Mouse (Mus musculus) kidney, adult 11 months (tissue): ENCODE results near the gene Lrrc37a.
A peak's percentile ranks its signal among the peaks of the same experiment; 100 is the strongest.
"Not testable (repeated sequence)": the region's sequence is repeated elsewhere in the genome, so short reads cannot be mapped to it uniquely, and the experiment has no call there.

Source experiments
- DNase-seq: peaks from one replicate; pipeline ENCODE4 v3.0.0; 2022

The Lrrc37a gene

DNA sequence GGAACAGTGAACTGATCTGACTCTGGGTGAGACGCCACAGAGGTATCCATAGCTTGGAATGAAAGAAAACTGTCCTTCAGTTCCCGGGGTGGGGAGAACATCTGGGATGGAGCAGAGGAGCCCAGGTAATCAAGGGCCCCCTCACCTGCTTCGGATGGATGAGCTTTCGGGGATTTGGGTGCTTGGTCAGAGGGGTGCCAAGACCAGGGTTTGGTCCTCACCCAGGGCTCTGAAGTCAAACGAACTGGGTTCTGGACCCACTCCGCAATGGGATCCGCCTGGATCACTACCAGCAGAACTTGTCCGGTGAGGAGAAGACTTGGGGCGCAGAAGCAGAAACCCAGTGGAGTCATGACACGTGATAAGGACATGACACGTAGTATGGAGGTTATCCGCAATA is at the start of gene Lrrc37a:
Lrrc37a (minus strand) TSS at position 101 of the 400 bp plus-strand sequence.
- DNase-seq: no peak

DNA sequence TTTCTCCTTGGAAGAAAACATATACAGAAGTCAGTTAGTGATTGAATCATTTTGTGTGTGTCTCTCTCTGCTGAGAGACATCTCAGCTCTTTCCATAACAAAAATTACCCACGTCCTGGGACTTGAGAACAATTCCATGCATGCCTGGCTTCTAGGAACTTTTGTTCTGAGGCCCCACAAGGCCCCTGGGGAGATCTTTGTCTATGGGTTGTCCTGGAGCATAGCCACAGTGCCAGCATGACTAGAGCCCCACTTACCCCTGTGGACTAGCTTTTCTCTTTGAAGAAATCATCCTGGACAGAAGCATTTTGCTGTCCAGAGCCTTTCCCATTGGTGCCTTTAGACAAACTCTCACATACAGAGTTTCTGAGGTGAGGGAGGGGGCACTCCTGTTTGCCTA is 30.6 kb upstream of the Lrrc37a start:
- DNase-seq: not testable (repeated sequence)

DNA sequence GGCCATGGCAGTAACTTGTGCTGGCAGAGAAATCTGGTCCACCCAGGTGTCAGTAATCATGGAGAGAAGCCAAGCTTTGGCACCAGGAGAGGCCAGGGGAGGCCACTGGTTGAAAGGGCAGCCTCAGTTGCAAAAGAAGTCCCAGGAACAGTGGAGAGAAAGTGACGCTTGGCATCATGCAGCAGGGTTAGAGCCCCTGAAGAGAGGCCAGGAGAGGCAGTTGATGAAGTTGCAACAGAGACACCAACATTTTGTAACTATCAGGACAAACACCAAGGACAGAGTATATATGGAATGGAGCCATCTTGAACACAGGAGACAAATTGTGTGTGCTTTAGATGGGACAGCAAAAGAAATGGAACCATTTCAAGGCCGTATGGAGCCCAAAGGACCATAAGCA is 7.7 kb upstream of the Lrrc37a start:
- DNase-seq: no peak

DNA sequence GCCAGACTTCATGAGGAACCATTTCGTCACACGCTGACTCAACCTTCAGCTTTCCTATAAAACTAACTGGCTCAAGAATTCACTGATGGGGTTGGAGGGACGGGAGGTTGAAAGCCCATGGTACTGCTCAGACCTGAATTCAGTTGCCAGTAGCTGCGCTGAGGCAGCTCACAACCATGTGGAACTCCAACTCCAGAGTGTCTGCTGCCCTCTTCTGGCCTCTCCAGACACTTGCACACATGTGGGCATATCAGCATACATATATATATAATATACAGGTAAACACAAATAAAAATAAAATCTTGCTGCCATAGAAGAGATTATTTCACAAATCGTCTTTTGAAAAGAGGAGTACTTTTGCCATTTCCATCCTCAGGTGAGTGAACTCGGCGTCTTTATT is 40.0 kb downstream of the Lrrc37a start:
- DNase-seq: peak; percentile 6

DNA sequence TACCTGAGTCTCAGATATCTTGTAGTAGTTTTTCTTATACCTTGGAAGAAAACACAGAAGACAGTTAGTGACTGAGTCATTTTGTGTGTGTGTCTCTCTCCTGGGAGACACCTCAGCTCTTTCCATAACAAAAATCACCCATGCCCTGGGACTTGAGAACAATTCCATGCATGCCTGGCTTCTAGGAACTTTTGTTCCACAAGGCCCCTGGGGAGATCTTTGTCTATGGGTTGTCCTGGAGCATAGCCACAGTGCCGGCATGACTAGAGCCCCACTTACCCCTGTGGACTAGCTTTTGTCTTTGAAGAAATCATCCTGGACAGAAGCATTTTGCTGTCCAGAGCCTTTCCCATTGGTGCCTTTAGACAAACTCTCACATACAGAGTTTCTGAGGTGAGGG is 53.3 kb downstream of the Lrrc37a start:
- not testable (repeated sequence) for DNase-seq

DNA sequence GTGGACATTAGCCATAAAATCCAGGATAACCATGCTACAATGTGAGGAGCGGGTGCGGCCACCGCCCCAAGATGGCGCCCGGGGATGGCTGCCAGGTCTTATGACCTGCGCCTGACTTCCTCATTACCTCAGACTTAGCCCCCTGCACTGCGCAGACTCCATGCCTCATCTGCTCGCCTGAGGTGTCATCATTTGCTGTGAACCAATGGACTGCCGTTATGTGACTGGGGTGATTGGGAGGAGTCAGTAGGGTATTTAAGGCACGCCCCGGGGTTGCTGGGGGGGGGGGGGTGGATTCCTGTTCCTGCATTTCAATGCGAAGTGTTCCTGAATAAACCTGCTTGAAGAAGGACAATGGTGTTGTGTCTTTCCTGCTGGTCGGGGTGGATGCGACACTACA is 54.7 kb downstream of the Lrrc37a start:
- not testable (repeated sequence) for DNase-seq

DNA sequence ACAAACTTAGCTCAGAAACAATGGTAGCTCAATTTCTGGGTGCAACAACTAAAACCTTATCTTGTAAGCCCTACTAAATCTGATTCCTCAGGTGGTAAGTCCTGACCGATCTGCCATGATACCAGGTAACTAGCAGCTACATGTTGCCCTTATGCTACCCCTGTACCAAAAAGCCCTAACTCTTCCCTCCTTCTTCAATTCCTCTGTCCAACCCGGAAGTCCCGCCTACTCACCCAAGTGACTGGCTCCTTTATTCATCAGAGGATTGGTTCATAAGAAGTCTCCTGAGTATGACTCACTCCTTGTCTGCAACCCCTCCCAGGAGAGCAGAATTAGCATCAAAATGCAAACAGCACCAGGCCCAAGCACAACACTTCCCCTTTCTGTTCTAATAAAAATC is 60.7 kb downstream of the Lrrc37a start:
- DNase-seq: no peak

DNA sequence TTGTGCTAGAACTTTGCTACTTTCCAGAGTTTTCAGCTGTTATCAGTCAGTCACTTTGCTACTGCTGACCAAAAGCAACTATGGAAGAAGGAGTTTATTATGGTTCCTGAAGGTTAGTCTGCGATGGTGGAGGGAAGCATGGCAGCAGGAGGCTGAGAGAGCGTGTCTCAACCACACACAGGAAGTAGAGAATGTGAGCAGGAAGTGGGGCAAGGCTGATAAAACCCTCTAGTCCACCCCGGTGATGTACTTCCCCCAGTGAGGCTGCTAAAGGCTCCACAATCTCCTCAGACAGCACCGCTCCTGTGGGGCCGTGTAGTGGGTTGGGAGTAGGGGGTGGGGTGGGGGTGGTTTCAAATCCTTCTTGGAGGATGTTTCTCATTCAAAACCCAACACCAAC is 68.1 kb downstream of the Lrrc37a start:
- no peak for DNase-seq

DNA sequence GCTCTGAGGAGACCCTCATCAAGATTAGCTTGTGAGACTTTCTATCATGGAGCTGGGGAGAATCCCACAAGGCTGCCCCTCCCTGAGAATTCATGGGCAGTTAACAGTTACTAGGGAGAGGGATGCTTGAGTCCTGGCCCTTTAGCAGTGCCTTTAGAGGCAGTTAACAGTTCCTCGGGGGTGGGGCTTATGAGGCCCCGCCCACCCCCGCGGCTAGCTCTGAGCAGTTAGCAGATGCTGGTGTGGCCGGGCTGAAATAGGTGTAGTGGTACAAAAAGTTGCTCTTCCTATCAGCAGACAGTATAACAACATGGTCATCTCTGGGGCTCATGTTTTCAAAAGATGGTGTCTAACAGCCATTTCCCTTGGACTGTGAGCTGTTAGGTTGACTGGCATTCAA is 79.4 kb downstream of the Lrrc37a start:
- no peak for DNase-seq

DNA sequence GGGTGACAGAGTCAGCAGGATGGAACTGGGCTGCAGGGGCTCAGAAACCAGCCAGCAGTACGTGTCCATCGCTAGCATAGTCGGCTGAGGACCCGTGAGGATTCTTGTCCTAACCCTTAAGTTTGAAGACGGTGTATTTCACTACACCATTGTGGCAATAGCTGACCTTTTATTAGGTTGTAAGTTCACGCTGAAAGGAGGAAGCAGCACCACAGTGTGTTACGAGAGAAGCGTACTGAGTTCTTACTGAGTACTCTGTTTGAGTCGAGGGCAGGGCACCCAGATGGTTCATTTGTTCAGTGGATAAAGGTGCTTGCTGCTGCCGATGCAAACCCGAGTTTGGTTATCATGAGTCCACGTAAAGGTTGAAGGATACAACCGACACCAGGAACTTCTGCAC is 84.7 kb downstream of the Lrrc37a start:
- DNase-seq: no peak

DNA sequence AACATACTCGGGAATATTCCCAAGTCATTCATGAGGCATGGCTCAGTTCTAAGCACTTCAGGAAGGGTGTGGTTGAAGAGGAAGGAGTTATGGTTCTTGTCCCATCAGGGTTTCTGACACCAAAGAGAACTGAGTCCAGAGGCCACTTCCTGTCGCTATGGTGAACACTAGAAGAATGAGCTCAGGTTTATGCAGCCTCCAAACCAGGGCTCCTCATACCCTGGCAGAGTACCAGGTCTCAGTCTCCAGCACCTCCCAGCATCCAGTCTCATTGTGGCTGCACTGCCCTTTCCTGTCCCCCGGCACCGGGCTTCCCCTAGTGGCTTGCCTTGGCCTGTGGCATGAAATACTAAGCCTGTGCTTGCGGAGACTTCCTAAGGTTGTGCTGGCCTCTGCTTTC is 85.2 kb downstream of the Lrrc37a start:
- DNase-seq: peak; percentile 36

DNA sequence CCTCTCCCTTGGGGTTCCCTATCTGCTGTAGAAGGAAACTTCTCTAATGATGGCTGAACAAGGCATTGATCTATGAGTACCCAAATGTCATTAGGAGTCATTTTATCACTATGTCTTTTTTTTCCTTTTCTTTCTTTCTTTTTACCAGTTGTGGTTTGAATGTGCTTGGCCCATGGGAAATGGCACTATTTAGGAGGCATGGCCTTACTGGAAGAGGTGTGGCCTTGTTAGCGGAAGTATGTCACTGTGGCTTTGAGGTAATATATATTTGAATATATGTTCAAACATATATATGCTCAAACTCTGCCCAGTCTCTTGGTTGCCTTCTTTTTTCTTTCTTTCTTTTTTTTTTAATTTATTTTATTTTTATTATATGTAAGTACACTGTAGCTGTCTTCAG is 90.9 kb downstream of the Lrrc37a start:
- DNase-seq: no peak

DNA sequence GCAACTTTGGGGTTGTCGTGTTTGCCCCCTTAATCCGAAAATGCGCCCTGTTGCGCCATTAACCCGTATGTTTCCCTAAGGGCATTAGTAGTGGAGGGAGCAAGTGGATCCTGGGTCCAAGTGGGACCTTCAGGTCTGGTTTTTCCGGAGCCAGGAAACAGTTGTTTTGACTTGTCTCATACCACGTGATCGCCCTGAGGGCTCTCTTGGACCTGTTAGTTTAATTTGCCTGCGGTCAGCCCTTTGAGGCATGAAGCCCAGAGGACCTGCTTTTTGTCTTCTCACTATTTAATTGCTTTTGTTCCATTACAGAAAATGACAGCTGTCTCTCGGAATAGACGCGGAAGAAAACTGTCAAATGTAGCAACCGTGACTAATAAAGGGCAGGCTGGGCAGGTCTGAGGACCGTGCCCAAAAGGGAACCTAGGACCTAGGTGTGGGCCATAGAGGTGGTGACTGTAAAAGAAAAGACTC is 91.4 kb downstream of the Lrrc37a start:
- no peak for DNase-seq

DNA sequence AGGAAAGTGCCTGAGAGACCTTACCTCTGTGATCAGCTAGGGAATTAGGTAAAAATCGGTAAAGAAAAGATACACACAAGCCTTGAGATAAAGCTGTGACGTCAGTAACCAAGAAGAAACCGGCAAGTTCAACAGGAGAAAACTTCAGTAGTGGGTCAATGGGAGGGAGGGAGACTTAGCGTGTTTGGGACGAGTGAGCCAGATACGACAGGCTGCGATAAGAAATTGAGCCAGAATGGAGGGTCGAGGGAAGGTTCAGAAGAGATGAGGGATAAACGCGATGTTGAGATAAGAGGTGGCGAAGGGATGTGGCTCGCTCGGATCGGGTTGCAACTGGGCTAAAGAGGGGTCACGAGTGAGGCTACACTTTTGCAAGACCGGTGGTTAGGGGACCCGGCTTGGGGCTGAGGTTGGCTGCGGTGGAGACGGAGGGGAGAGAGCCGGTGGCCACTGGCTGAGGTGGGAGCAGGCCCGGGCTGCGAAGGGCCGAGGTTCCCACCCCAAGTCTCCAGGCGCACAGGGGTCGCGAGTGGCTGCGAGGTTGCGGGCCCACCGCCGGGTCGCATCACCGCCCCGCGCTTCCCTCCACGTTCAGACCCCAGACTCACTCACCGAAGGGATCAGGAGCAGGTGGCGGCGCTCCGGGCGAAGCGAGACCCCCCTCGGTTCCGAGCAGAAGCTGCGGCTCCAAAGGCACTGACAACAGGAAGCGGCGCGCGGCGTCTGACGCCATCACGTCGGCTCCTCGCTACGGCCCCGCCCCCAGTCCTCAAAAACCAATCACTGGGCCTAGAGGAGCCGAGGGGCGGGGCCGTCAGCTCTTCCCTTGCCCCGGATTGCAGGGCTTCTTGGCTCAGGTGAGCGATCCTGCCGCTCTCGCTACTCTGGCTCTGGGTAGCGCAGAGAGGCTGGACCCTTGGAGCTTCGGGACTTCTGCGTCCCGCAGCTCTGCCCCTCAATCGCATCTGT is 92.1 kb downstream of the Lrrc37a start, which contains the start of gene Plekhm1:
Plekhm1 (minus strand) TSS at position 707 of the 969 bp plus-strand sequence.
- DNase-seq: peak; percentile 95

DNA sequence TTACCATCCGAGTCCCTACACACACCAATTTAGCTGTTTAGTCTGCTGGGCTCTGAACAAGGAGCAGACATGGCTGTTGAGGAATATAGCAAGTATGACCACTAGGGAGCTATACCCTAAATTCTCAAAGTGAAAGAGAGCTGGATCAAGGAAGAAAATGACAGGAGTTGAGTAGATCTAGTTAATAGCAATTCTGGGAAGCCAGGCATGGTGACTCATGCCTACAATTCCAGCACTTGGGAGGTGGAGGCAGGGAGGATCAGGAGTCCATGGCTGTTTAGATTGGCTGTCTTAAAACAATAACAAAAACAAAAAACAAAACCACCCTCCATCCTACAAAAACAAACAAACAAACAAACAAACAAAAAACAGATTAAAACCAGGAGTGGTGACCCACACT is 93.1 kb downstream of the Lrrc37a start:
- DNase-seq: no peak

DNA sequence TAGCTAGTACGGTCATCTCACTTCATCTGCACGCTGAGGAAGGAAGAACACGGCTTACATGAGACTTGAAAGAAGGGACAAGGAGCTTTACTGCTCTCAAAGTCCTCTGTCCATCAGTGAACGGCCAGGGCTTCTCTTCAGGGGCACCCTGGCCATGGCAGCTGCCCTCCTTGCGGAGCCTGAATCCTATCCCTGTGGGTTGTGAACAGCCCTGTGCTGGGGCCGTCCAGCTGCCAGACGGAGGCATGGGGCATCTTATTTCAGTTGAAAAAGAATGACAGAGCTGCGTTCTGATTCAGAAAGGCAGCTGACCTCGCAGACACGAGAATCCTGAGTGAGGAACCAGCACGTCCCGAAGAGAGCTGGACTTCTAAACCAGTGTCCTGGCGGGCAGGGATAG is 95.5 kb downstream of the Lrrc37a start:
- no peak for DNase-seq

DNA sequence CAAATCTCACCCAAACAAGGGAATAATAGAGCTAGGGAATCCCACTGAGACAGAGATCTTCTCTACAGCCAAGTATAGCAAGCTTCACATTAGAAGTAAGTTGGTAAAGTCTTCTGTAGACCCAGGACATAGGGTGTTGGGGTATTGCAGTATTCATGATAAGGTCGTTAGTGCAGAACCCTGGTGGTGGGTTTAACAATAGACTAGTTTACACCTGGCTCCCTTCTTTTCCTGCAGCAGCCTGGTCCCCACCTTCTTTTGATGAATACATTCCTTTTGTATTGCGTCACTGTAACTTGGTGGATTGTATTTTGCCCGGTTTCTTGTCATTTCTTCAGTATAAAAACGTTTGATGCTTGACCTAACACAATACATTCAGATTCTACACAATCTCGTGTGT is 97.3 kb downstream of the Lrrc37a start:
- DNase-seq: not testable (repeated sequence)

DNA sequence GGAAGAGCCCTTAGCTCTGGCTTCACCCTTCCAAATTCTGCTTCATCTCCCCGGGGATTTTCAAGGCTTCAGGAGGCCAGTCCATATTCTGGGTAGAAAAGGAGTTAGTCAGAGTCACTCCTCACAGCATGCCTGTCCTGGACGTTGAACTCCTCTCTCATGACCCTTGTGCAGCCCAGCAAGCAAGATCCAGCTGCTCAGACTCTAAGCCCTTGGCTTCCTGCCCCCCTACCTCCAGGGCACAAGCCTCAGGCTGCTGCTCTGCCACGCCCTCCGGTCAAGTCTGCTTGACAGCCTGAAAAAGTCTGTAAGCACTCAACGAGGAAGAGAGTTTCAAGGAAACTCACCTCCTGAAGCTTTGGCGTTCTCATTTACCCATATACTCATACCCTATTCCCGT is 97.8 kb downstream of the Lrrc37a start:
- peak; percentile 91 for DNase-seq

DNA sequence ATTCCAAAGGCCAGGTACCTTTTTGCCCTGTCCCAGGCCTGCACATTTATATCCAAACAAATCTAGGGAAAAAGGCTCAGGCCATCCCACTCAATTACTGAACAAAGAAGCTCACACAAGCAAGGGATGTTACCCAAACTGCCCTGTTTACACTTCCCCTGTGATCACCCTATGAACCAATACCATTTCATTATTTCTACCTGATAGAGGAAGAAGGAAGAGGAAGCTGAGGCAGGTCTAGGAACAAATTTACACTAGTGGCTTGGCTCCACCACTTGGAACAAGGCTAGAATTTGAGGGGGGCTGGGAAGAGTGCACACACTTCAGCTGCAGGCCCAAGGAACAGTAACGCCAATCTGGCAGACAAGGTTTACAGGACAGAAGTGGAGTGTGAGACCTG is 98.6 kb downstream of the Lrrc37a start:
- DNase-seq: no peak

DNA sequence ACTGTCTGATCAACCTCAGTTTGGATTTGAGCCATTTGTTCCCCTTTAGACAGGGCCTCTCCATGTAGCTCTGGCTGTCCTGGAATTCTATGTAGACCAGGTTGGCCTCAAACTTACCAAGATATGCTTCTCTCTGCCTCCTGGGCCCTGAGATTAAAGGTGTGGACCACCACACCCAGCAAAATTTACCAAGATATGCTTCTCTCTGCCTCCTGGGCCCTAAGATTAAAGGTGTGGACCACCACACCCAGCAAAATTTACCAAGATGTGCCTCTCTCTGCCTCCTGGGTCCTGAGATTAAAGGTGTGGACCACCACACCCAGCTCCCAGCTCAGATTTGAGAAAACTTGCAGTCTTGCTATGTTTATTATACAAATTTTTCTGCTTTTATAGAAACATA is 99.8 kb downstream of the Lrrc37a start:
- DNase-seq: no peak

DNA sequence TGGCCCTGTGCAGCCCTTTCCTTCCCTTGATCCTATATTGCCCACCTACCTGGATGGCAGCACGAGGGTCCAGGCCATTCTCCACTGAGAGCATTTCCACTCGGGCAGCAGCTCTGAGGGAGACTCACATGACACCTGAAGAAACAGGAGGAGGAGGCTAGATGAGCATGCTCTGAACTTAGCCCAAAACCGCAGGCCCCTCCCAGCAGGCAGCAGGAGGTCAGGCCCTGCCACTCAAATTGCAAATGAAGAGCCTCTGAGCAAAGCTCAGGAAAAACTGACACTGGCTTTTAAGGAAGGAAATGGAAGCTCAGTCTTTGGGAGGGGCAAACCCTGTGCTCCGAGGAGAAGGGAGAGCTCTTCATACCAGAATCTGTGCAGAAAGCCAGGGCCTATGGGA is 100.6 kb downstream of the Lrrc37a start:
- DNase-seq: peak; percentile 79

DNA sequence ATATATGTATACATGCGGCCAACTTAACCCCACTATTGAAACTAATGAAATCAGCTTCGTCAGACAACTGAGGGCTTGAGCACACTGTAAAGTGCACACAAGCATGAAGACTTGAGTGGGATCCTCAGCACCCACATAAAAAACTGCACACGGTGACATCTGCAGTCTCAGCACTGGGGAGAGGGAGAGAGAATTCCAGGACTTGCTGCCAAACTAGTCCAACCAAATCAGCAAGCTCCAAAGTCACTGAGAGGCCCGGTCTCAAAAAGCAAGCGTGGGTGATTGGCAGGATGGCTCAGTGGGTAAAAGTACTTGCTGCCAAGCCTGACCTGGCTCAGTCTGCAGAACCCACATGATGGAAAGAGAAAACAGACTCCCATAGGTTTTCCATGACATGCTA is 101.7 kb downstream of the Lrrc37a start:
- DNase-seq: no peak

DNA sequence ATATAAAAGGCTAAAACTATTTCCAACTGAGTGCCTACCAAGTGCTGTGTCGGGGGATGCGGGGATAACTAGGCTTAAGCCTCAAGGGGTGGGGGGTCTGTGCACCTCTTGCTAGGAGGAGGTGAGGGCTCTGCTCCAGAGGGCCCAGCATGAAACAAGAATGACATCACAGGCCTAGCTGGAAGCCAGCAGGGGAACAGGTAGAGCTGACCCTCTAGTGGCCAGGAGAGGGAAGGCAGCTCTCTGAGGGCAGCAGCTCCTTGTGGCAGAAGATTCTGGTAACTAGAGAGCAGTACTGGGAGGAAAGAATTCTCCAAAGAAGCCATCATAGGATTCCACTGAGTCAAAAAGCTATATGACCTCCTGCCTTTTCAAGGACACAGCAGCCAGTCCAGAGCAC is 102.2 kb downstream of the Lrrc37a start:
- peak; percentile 67 for DNase-seq
